In the genomic region with DNA sequence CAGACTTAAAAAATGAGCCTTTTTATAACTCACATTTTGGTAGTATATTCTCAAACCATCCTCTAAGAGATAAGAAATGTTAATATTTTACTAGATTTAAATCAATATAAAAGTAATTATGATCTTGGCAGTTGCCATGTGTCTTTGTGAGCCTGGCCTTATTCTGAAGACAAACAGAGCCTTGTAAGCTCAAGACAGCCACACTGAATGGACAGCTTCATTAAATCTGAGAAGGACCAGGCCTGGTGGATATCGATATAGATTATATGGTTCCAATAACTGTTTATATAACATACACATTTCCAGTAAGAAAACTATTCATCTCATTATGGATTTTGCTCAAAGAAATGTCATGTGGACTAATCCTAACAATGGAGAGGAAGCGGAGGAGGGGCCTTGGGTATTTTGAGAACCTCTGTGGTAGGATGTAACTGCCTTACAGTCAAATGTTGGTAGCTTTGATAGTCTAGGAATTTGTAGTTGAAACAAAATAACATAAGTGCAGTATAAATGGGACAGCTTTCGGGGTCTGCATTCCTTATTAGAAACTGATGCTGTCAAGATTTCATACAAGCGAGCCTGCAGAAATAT, we compare ENCODE assay signal across 22 mouse cellular contexts.
DNase-seq lines count a peak whose midpoint lies in the region; ATAC-seq and TF ChIP-seq lines count a peak whose summit lies in the region.
"Had no signal": no experiment of that assay in that cellular context is flagged by ENCODE, and none has a peak within 500 bp of the region (broad histone marks: within the 10 kb centered on the region; RNA-seq: fewer than 3 reads in every experiment).

No protein-coding gene starts in this region.

- no peak for TF ChIP-seq EP300 in stomach, postnatal 0 days (optimal IDR thresholded peaks at IDR 0.05)

- H3K36me3 ChIP-seq in intestine, embryonic 14.5 days (ENCODE audit: control insufficient read depth, insufficient read depth, low read length) = no peaks in the 10 kb centered on the region
- no peaks in the 10 kb centered on the region for H3K36me3 ChIP-seq in intestine, postnatal 0 days (ENCODE audit: control insufficient read depth, insufficient read depth)
- H3K36me3 ChIP-seq in limb, embryonic 11.5 days (ENCODE audit: control insufficient read depth, insufficient read depth, low read length) = no peaks in the 10 kb centered on the region
- H3K36me3 ChIP-seq in limb, embryonic 10.5 days = no peaks in the 10 kb centered on the region
- no peaks in the 10 kb centered on the region for H3K36me3 ChIP-seq in stomach, embryonic 14.5 days (ENCODE audit: control insufficient read depth, insufficient read depth, low read length)
- no peaks in the 10 kb centered on the region for H3K36me3 ChIP-seq in stomach, postnatal 0 days (ENCODE audit: control insufficient read depth, insufficient read depth, low read length)
- H3K36me3 ChIP-seq: embryonic facial prominence, embryonic 15.5 days; forebrain, embryonic 10.5 days; forebrain, embryonic 15.5 days; G1E; heart, embryonic 13.5 days had no signal

- ATAC-seq in intestine, embryonic 14.5 days (replicated peaks; ENCODE audit: low FRiP score, low TSS enrichment, low read depth) = 0 out of 2 replicates have a peak, but pooled peaks have one; percentile 62
- no peak for ATAC-seq in intestine, postnatal 0 days
- ATAC-seq in limb, embryonic 11.5 days (ENCODE audit: insufficient number of reproducible peaks, low FRiP score, low TSS enrichment, low read depth) = no peak
- peak; percentile 76; the same call in 1 of the 2 replicates for ATAC-seq in stomach, embryonic 14.5 days (ENCODE audit: insufficient number of reproducible peaks, insufficient read depth, low FRiP score, low read depth)
- ATAC-seq in stomach, postnatal 0 days (ENCODE audit: low FRiP score, low TSS enrichment) = no peak
- ATAC-seq: CD4-positive, CD25-positive, alpha-beta regulatory T cell, adult 4 months; forebrain, embryonic 15.5 days had no signal

- no peaks in the 10 kb centered on the region for H3K9me3 ChIP-seq in intestine, embryonic 14.5 days (ENCODE audit: control insufficient read depth, low read length)
- H3K9me3 ChIP-seq in intestine, postnatal 0 days (ENCODE audit: control insufficient read depth) = no peaks in the 10 kb centered on the region
- no peaks in the 10 kb centered on the region for H3K9me3 ChIP-seq in limb, embryonic 11.5 days (ENCODE audit: control insufficient read depth, low read length)
- no peaks in the 10 kb centered on the region for H3K9me3 ChIP-seq in limb, embryonic 10.5 days (replicated peaks)
- no peaks in the 10 kb centered on the region for H3K9me3 ChIP-seq in stomach, embryonic 14.5 days (ENCODE audit: control insufficient read depth, low read depth, low read length)
- H3K9me3 ChIP-seq in stomach, postnatal 0 days (ENCODE audit: control insufficient read depth, low read length) = no peaks in the 10 kb centered on the region
- H3K9me3 ChIP-seq: embryonic facial prominence, embryonic 15.5 days; forebrain, embryonic 10.5 days; forebrain, embryonic 15.5 days; heart, embryonic 13.5 days had no signal

- 39% methylated on average over 4 of the region's 4 CpGs for WGBS in intestine, embryonic 14.5 days
- WGBS in intestine, postnatal 0 days = 69% methylated on average over 4 of the region's 4 CpGs
- WGBS in limb, embryonic 11.5 days = 81% methylated on average over 4 of the region's 4 CpGs
- 92% methylated on average over 4 of the region's 4 CpGs for WGBS in limb, embryonic 10.5 days
- 39% methylated on average over 4 of the region's 4 CpGs for WGBS in stomach, embryonic 14.5 days
- WGBS in stomach, postnatal 0 days = 51% methylated on average over 4 of the region's 4 CpGs

- H3K27me3 ChIP-seq in intestine, embryonic 14.5 days (replicated peaks; ENCODE audit: control insufficient read depth, insufficient read depth, low read length) = no peaks in the 10 kb centered on the region
- no peaks in the 10 kb centered on the region for H3K27me3 ChIP-seq in intestine, postnatal 0 days (replicated peaks; ENCODE audit: control insufficient read depth, insufficient read depth, low read length)
- no peaks in the 10 kb centered on the region for H3K27me3 ChIP-seq in limb, embryonic 11.5 days (ENCODE audit: control insufficient read depth, insufficient read depth, low read length)
- no peaks in the 10 kb centered on the region for H3K27me3 ChIP-seq in limb, embryonic 10.5 days (ENCODE audit: low read depth, poor library complexity, severe bottlenecking)
- no peaks in the 10 kb centered on the region for H3K27me3 ChIP-seq in stomach, embryonic 14.5 days (ENCODE audit: control insufficient read depth, insufficient read depth, low read length)
- H3K27me3 ChIP-seq in stomach, postnatal 0 days (ENCODE audit: control insufficient read depth, insufficient read depth, low read length) = no peaks in the 10 kb centered on the region
- H3K27me3 ChIP-seq: embryonic facial prominence, embryonic 15.5 days; forebrain, embryonic 15.5 days; heart, embryonic 13.5 days had no signal

- peaks cover 9% of the 10 kb centered on the region for H3K4me1 ChIP-seq in intestine, embryonic 14.5 days (replicated peaks; ENCODE audit: control insufficient read depth, insufficient read depth, low read length)
- no peaks in the 10 kb centered on the region for H3K4me1 ChIP-seq in intestine, postnatal 0 days (replicated peaks; ENCODE audit: control insufficient read depth, insufficient read depth, low read length)
- no peaks in the 10 kb centered on the region for H3K4me1 ChIP-seq in limb, embryonic 11.5 days (ENCODE audit: control insufficient read depth, insufficient read depth, low read length)
- H3K4me1 ChIP-seq in limb, embryonic 10.5 days = peaks cover 6% of the 10 kb centered on the region; the same call in 1 of the 2 replicates
- H3K4me1 ChIP-seq in stomach, embryonic 14.5 days (ENCODE audit: control insufficient read depth, insufficient read depth, low read length) = 0 out of 2 replicates have a peak, but pooled peaks cover 3% of the 10 kb centered on the region
- no peaks in the 10 kb centered on the region for H3K4me1 ChIP-seq in stomach, postnatal 0 days (replicated peaks; ENCODE audit: control insufficient read depth, insufficient read depth)
- H3K4me1 ChIP-seq: embryonic facial prominence, embryonic 15.5 days; forebrain, embryonic 10.5 days; forebrain, embryonic 15.5 days had no signal

- no peak overlapping the region for H3K4me3 ChIP-seq in intestine, embryonic 14.5 days (ENCODE audit: low read depth, low read length)
- no peak overlapping the region for H3K4me3 ChIP-seq in intestine, postnatal 0 days (ENCODE audit: low read depth, low read length)
- no peak overlapping the region for H3K4me3 ChIP-seq in limb, embryonic 11.5 days (ENCODE audit: low read depth, low read length)
- no peak overlapping the region for H3K4me3 ChIP-seq in limb, embryonic 10.5 days
- H3K4me3 ChIP-seq in stomach, embryonic 14.5 days (ENCODE audit: low read depth, low read length) = no peak overlapping the region
- no peak overlapping the region for H3K4me3 ChIP-seq in stomach, postnatal 0 days (ENCODE audit: low read depth, low read length)
- H3K4me3 ChIP-seq: embryonic facial prominence, embryonic 15.5 days; erythroblast, embryonic 14.5 days; forebrain, embryonic 10.5 days; forebrain, embryonic 15.5 days; heart, embryonic 13.5 days had no signal

- H3K9ac ChIP-seq in intestine, embryonic 14.5 days (ENCODE audit: low read length) = no peak overlapping the region
- no peak overlapping the region for H3K9ac ChIP-seq in intestine, postnatal 0 days (ENCODE audit: low read depth, low read length)
- H3K9ac ChIP-seq in limb, embryonic 11.5 days (ENCODE audit: low read length) = no peak overlapping the region
- H3K9ac ChIP-seq in stomach, embryonic 14.5 days (replicated peaks; ENCODE audit: low read depth, low read length) = no peak overlapping the region
- no peak overlapping the region for H3K9ac ChIP-seq in stomach, postnatal 0 days (ENCODE audit: low read length)
- H3K9ac ChIP-seq: embryonic facial prominence, embryonic 15.5 days; forebrain, embryonic 15.5 days; heart, embryonic 13.5 days had no signal

- no peak for TF ChIP-seq CTCF in intestine, postnatal 0 days (IDR thresholded peaks at IDR 0.05; ENCODE audit: low read depth)
- no peak for TF ChIP-seq CTCF in stomach, postnatal 0 days (IDR thresholded peaks at IDR 0.05; ENCODE audit: low read depth)

- no peak for DNase-seq in intestine, embryonic 14.5 days (ENCODE audit: low spot score)
- DNase-seq in limb, embryonic 11.5 days (ENCODE audit: low spot score) = peak; percentile 15
- DNase-seq in limb, embryonic 10.5 days (ENCODE audit: low spot score) = no peak
- DNase-seq in stomach, postnatal 0 days (ENCODE audit: low spot score) = no peak
- no peak for DNase-seq in embryo, embryonic 10 days (ENCODE audit: low spot score)
- DNase-seq: adrenal gland, adult 8-10 months; adrenal gland, postnatal 36 days; B cell, adult 2 months; cerebellum, adult 8-10 months; cerebellum, postnatal 14 days; gastrocnemius, postnatal 36 days; heart, adult 11 months; heart, postnatal 36 days had no signal

- H3K27ac ChIP-seq in intestine, embryonic 14.5 days (ENCODE audit: low read depth) = 0 out of 2 replicates have a peak overlapping the region, but pooled peaks have one; percentile 17
- no peak overlapping the region for H3K27ac ChIP-seq in intestine, postnatal 0 days (ENCODE audit: low read depth, low read length)
- no peak overlapping the region for H3K27ac ChIP-seq in limb, embryonic 11.5 days (replicated peaks; ENCODE audit: low read depth, low read length)
- no peak overlapping the region for H3K27ac ChIP-seq in limb, embryonic 10.5 days
- H3K27ac ChIP-seq in stomach, embryonic 14.5 days (ENCODE audit: low read length) = peak overlapping the region; percentile 28; the same call in 1 of the 2 replicates
- H3K27ac ChIP-seq in stomach, postnatal 0 days (replicated peaks) = no peak overlapping the region
- H3K27ac ChIP-seq: embryonic facial prominence, embryonic 15.5 days; forebrain, embryonic 10.5 days; forebrain, embryonic 15.5 days; heart, embryonic 13.5 days had no signal

- no peak overlapping the region for H3K4me2 ChIP-seq in intestine, embryonic 14.5 days (ENCODE audit: low read length)
- no peak overlapping the region for H3K4me2 ChIP-seq in intestine, postnatal 0 days (replicated peaks; ENCODE audit: low read depth)
- H3K4me2 ChIP-seq in limb, embryonic 11.5 days (ENCODE audit: low read depth, severe bottlenecking) = no peak overlapping the region
- no peak overlapping the region for H3K4me2 ChIP-seq in stomach, embryonic 14.5 days (replicated peaks; ENCODE audit: low read depth, low read length)
- H3K4me2 ChIP-seq in stomach, postnatal 0 days (replicated peaks; ENCODE audit: low read depth) = no peak overlapping the region
- H3K4me2 ChIP-seq: embryonic facial prominence, embryonic 15.5 days; forebrain, embryonic 15.5 days; heart, embryonic 13.5 days had no signal

Comparison
In these comparisons a context has a peak if more than half of its experiments do, and no peak if none do; other contexts are left out.
1. ATAC-seq: peak in intestine, embryonic 14.5 days (single experiment) and stomach, embryonic 14.5 days (single experiment); none in intestine, postnatal 0 days (single experiment), limb, embryonic 11.5 days (single experiment) and stomach, postnatal 0 days (single experiment).
2. H3K27ac ChIP-seq: peak in intestine, embryonic 14.5 days (single experiment) and stomach, embryonic 14.5 days (single experiment); none in intestine, postnatal 0 days (single experiment), limb, embryonic 11.5 days (single experiment), limb, embryonic 10.5 days (single experiment) and stomach, postnatal 0 days (single experiment).